Mouse (Mus musculus) adrenal gland, postnatal 4 days (tissue): ENCODE measurements around the gene A630095N17Rik. TPM values are rescaled to one million over a fixed set of nuclear protein-coding genes. Genes with fewer than 3 reads are reported as not detected.

ENCODE experiments used
- DNase-seq, 2 experiments: peaks; one replicate each; pipeline ENCODE4 v3.0.0; 2021 to 2022; ENCODE audit warnings: low spot score in 2 of 2, mixed read lengths in 2 of 2
- microRNA-seq: library from miRNA; unstranded; fragments of <30 nt; microRNA quantifications from one replicate; pipeline ENCODE4 v1.2.0, GENCODE M21; 2021
- total RNA-seq, 2 experiments: library from RNA; stranded (reverse); gene quantifications; 2 replicates each; pipeline ENCODE4 v1.2.3; 2021

A630095N17Rik gene
- total RNA-seq, 2 experiments from 2014 or later: not detected

GRCm38 (mm10) chr1:75179334-75180104 lies 52.4 kb downstream of the A630095N17Rik start:
- no peak for DNase-seq

Small RNA genes within 50 kb of the gene (microRNA-seq; reads per million reads assigned to microRNA genes)
- not detected for gene Gm27943

Other genes starting within 250 kb of the A630095N17Rik start
- gene Nhej1, start 106.9 kb downstream of the A630095N17Rik start, total RNA-seq: 1 to 10 TPM; 4.4 to 4.5 TPM
- gene Slc23a3, start 98.2 kb downstream of the A630095N17Rik start, total RNA-seq: 1 to 10 TPM in 1 of 2 experiments, under 1 TPM in 1; 0.56 to 1.6 TPM
- 10 to 100 TPM; 52.1 to 55.4 TPM for gene Cnppd1, start 89.4 kb downstream of the A630095N17Rik start, total RNA-seq
- 10 to 100 TPM; 90.3 to 92.2 TPM for gene Retreg2, start 89.3 kb downstream of the A630095N17Rik start, total RNA-seq
- 10 to 100 TPM; 27.5 to 31.4 TPM for gene Zfand2b, start 63.5 kb downstream of the A630095N17Rik start, total RNA-seq
- gene Abcb6, start 51.7 kb downstream of the A630095N17Rik start, total RNA-seq: 10 to 100 TPM; 42.1 TPM
- 10 to 100 TPM; 23.0 to 27.3 TPM for gene Ankzf1, start 40.0 kb downstream of the A630095N17Rik start, total RNA-seq
- gene Atg9a, start 39.9 kb downstream of the A630095N17Rik start, total RNA-seq: 10 to 100 TPM; 38.0 to 41.8 TPM
- gene Glb1l, start 21.3 kb downstream of the A630095N17Rik start, total RNA-seq: 10 to 100 TPM; 45.2 to 67.4 TPM
- gene Stk16, start 21.3 kb downstream of the A630095N17Rik start, total RNA-seq: 100 to 1,000 TPM in 1 of 2 experiments, 10 to 100 TPM in 1; 96.8 to 110 TPM
- 10 to 100 TPM; 46.4 to 54.4 TPM for gene Tuba4a, start 12.2 kb downstream of the A630095N17Rik start, total RNA-seq
- 10 to 100 TPM; 40.5 to 42.5 TPM for gene Dnajb2, start 4.3 kb upstream of the A630095N17Rik start, total RNA-seq
- 10 to 100 TPM; 79.8 to 81.3 TPM for gene Ptprn, start 32.4 kb upstream of the A630095N17Rik start, total RNA-seq
- 100 to 1,000 TPM; 138 to 152 TPM for gene Resp18, start 46.3 kb upstream of the A630095N17Rik start, total RNA-seq
- 100 to 1,000 TPM; 106 to 113 TPM for gene Dnpep, start 85.9 kb upstream of the A630095N17Rik start, total RNA-seq
- 10 to 100 TPM; 40.5 to 78.8 TPM for gene Des, start 128.2 kb upstream of the A630095N17Rik start, total RNA-seq
- 10 to 100 TPM; 32.4 to 33.7 TPM for gene Speg, start 143.2 kb upstream of the A630095N17Rik start, total RNA-seq
- gene Gmppa, start 203.8 kb upstream of the A630095N17Rik start, total RNA-seq: 10 to 100 TPM; 71.3 to 82.4 TPM
- 10 to 100 TPM; 10.4 to 11.9 TPM for gene Asic4, start 218.3 kb upstream of the A630095N17Rik start, total RNA-seq
- gene Chpf, start 247.2 kb upstream of the A630095N17Rik start, total RNA-seq: 10 to 100 TPM; 60.3 to 62.6 TPM
- 1 to 10 TPM; 4.0 to 5.0 TPM for gene Tmem198, start 247.4 kb upstream of the A630095N17Rik start, total RNA-seq